Mouse (Mus musculus) adrenal gland, adult 8-10 months (tissue): ENCODE measurements around the gene Zfp575. TPM values are rescaled to one million over a fixed set of nuclear protein-coding genes. Genes with fewer than 3 reads are reported as not detected.

Source experiments
- DNase-seq: peaks from one replicate; pipeline ENCODE4 v3.0.0; 2022
- total RNA-seq, 4 experiments: library from RNA; stranded (reverse); gene quantifications; 2 replicates each; pipeline ENCODE4 v1.2.4; 2022

The Zfp575 gene
- total RNA-seq, 4 experiments from 2014 or later, result 0.20 to 0.59 (median 0.38) TPM

DNA sequence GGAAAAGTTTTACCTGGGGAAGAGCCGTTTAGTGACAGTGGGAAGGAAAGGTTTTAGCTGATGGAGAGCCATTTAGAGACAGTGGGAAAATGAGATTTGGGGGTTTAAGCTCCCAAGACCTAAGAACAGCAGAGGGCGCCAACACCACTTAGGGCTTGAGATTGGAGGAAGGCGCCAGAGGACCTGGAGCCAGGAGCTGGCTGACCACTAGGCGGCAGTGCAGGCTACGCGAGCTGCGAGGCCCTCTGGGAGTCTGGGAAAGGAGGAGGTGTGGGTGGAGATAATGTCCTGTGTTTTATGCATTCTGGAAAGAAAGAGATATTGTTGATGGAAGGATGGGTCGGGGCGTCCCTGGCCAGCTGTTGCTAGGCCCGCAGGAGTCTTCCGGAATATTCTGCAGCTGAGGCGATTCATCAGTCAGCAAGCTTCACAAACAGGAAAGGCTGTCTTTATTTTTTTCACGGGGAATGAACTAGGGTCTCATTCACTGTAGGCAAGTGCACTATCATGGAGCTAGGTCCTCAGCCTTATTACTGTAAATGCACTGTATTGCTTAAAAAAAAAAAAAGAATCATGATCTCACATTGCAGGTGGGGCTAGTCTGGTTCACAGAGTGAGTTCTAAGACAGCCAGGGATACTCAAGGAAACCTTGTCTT lies 13.6 kb upstream of the Zfp575 start:
- DNase-seq, result peak; percentile 89

DNA sequence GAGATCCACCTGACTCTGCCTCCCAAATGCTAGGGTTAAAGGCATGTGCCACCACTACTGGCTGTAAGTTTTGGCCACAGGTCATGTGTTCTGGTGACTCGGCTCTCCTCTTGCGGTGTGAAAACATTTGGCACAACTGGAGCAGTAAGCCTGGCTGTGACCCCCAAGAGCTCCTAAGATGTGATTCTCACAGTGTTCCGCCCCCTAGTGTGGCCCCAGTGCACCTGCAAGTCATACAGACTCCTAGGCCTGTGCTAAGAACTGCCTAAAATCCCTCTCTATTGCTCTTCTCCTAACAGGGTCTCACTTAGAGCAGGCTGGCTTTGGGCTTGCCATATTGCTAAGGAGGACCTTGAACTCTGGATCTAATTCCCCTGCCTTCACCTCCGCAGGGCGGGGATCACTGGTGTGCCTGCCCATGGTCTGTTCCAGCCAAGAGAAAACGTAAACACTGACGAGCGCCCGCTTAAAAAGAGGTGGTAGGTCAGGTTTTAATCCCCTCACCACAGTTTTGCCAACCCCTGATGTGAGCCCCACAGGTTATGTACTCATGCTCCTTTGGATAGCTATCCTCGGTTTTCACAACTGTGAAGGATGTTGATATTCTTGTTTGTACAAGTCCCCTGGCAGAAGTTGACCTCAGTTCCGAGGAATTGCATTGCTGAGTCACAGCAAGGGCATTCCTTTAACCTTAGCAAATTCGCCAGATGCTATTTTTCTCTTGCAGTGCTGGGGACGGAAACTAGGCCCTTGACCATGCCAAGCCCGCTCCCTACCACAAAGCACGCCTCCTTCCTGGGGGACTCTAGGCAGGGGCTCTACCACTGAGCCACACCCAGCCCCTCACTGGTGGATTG lies 12.0 kb upstream of the Zfp575 start:
- DNase-seq, result peak; percentile 60

DNA sequence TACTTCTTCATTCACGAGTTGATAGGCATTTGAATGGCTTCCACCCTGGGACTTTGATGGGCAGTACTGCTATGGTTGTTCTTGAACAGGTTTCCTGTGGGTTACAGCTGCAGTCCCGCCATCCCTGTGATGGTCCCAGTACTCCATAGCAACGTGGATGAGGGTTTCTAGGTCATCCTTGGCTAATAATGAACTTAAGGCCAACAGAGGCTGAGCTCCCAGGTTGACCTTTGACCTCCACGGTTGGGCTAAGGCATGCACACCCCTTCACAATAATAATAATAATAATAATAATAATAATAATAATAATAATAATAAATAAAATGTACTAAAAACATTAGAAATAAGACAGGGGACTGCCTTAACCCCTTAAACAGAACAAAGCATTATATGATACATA lies 10.7 kb upstream of the Zfp575 start:
- no peak for DNase-seq

DNA sequence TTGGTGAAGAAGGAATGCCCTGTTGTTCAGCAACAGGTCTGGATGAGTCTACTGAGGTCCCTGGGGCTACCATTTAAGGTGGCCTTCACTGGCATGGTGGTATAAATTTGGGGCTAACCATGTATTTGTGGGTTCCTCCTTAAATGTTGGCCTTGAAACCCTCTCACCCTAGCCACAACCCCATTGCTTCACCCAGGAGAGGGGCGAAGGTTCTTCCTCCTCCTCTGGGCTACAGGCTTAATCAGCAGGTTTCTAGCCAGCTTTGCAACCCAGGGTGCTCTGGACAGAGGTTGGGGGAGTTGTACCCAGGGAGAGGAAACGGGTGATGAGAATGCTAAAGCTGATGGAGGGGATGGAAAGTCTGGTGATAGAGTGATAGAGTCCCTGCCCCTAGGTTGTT lies 8.0 kb upstream of the Zfp575 start:
- DNase-seq, result no peak

DNA sequence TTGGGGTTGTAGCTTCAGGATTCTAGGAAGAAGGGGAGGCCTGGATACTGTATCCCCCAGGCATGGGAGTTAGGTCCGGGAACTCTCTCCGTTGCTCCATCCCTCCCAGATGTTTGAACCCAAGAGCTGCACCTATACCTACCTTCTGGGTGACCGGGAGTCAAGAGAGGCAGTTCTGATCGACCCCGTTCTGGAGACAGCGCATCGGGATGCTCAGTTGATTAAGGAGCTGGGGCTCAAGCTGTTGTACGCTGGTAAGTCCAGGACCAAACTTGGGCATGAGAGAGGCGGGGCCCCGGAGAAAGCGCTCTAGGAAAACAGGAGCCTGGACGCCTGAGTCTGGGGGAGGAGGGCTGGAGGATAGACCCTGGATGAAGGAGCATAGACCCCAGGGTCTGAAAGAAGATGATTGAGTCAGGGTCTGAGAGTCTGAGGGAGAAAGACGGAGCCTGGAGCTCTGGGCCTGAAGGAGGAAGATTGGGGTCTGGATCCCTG lies 6.9 kb upstream of the Zfp575 start:
- DNase-seq, result no peak

DNA sequence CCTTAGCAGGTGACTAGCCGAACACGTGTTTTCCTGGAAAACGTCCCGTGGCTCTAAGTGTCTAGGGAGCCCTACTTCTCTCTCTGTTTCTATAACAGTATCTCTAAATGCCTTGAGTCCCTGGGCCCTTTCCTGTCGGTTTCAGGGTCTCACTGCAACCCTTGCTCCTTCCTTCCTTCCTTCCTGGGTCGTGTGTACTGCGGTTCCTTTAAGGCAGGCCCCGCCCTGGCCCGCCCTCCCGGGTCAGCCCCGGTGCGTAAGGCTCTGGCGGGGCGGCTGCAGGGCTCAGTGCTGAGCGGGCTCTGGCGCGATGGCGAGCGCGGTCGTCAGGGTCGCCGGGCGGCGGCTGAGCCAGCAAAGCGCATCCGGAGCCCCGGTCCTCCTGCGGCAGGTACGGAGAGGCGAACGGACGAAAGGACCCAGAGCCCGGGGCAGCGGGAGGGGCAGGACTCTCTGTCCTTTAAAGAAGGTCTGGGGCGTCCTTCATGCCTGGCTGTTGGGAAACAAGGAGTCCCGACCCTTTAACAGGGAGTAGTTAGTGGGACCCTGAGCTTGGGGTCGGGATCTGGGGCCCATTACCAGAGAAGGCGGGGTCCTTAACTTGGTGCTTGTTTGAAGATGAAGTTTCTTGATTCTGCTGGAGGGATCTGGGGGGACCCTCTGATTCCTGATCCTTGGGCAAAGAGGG lies 6.3 kb upstream of the Zfp575 start:
- DNase-seq, result peak; percentile 56

DNA sequence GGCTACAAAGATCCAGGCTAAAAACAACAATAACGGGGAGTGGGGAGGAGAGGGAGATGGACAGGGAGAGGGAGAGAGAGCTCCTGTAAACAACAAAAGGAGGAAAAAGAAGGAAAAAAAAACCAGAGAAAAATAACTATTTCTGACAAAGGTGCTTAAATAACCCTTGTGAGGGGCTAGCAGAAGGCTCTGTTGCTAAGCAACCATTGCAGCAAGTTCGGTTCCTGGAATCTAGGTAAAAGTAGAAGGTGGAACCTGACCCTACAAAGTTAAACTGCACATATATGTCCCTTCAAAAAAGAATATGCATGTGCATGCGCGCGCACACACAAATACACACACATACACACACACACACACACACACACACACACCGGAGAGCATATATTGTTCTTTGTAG lies 5.3 kb upstream of the Zfp575 start:
- DNase-seq, result no peak

DNA sequence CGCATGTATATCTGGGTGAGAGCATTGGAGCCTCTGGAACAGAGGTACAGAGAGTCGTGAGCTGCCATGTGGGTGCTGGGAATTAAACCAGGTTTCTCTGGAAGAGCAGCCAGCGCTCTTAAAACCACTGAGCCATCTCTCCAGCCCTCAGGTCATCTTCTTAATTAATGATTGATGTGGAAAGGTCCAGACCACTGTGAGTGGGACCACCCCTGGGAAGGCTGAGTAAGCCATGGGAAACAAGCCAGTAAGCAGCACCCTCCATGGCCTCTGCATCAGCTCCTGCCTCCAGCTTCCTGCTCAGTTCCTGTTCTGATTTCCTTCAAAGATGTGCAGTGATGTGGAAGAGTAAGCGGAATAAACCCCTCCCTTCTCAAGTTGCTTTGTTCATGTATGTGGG lies 4.7 kb upstream of the Zfp575 start:
- no peak for DNase-seq

DNA sequence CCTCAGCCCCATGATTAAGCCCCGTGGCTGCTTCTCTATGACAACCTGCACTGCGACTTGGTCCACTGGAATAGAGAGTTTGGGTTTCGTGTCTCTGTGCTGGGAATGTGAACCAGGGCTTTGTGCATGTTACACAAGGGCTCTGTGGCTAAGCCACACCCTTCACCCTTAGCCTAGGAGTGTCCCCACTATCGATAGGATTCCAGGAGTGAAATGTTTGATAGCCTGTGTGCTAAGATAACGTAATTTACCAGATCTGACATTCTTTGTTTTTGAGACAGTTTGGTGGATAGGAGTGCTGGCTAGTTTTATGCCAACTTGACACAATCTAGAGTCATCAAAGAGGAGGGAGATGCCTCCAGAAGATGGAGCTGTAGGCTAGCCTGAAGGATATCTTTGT lies 4.3 kb upstream of the Zfp575 start:
- no peak for DNase-seq

DNA sequence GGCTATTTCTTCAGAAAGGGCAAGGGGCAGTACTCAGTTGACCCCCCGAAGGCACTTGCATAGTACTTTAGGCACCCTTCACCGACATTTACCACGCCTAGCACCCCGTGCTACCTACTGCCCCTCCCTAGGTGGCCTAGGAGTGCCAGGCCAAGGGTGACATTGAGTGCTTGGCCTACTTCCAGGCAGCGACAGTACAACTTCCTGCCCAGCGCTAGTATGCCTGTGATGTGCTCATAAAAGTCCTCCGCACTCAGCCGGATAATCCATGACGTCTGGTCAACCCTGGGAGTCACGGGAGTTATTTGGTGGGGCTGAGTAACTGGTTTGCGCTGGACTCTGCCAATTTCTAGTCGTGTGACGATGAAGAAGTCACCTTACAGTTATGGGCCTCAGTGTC lies 895 bp upstream of the Zfp575 start:
- DNase-seq, result peak; percentile 69

DNA sequence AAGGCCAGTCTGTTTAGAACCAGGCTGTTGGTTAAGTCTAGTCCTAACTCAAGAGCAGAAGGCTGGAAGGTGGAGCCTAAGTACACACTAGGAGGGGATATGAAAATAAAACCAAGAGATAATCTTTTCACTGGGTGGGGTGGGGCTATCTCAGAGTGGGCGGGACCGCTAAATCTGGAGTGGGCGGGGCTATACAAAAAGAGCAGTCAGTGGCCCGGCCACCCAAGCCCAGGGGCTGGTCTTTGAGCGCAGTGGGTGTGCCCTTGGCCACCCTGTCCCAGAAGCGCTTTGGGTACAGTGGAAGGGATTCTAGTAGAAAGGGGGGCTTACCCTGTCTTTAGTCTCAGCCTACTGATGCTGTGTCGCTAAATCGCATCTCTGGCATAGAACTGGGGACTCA lies 613 bp downstream of the Zfp575 start:
- no peak for DNase-seq

DNA sequence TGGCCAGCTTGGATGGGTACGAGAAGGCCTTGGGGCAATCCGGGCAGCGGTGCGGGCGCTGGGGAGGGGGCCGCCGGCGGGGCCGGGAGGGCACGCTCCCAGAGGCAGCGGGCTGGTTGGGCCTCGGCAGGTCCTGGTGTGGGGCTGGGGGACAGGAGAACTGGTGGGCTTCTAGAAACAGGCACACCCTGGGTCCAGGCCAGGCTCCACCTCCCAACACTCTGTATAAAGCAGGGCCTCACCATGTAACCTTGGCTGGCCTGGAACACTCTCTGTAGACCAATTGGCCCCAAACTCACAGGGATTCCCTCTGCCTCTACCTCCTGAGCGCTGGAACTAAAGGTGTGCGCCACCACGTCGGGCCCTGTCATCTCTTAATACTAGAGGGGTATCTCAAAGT lies 1.4 kb downstream of the Zfp575 start:
- no peak for DNase-seq

DNA sequence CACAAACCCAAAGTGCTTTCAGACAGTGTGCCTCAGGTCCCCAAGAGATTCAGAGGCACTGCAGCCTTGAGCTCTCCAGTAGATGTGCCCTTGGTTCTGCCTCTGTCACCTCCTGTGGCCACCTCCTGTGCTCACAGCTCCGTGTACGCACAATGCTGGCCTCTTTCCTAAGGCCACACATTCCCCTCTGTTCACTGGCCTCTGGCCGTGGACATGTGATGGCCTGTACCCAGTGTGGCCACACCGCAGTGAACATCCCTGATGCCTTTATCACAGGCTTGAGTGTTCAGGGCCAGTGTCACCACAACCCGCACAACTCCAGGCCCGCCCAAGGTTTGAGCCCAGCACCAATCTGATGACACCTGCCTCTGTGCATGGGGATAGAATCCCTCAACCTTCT lies 2.6 kb downstream of the Zfp575 start:
- peak; percentile 60 for DNase-seq

DNA sequence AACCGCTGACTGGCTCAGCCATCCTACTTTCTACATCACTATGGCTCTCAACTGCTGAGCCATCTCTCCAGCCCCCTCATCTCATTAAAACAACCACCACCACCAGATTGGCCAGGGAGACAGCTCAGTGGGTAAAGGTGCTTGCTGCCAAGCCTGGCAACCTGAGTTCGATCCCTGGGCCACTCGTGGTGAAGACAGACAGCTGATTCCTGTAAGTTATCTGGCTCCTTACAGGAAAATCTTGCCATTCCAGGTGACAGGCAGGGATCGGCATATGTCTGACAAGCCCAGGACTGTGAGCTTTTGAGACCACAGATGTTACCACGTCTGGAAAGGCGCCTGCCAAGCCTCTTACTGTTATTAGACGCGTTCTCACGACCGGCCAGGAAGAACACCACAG lies 9.6 kb downstream of the Zfp575 start:
- DNase-seq, result no peak

DNA sequence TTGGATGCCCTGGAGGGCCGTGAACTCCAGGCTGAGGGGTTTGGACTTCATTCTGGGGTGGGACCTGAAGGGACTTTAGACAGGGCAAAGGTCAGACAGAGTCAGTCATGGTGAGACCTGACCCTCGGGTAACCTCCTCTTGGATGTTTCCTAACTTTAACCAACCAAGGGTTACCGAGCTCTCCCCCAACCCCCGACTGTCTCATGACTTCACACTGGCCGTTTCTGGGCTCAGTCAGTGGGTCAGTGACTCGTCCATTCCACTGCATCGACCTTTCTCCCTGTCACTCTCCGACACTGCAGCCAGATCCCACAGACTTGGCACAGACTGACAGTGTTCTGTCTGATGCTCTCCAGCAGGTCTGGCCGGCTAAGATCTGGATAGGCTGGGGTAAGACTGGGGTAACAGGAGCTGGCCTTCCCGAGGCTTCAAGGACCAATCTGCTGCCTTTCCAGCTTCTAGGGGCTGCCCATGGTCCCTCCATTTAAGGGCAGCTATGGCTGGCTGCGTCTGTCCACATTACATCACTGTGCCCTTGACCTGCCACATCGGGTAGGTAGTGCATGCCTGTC lies 13.1 kb downstream of the Zfp575 start:
- DNase-seq, result no peak

DNA sequence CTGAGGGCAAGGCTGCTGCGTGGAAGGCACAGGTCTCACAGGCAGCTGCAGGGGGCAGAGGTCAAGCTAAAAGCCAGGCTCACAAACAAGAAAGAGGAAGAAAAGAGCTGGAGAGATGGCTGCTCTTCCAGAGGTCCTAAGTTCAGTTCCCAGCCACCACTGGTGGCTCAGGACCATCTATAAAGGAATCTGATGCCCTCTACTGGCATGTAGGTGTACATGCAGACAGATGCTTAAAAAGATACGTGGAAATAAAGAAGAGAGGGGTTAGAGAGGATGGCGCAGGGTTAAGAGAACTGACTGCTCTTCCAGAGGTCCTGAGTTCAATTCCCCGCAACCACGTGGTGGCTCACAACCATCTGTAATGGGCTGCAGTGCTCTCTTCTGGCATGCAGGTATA lies 15.0 kb downstream of the Zfp575 start:
- DNase-seq, result no peak

DNA sequence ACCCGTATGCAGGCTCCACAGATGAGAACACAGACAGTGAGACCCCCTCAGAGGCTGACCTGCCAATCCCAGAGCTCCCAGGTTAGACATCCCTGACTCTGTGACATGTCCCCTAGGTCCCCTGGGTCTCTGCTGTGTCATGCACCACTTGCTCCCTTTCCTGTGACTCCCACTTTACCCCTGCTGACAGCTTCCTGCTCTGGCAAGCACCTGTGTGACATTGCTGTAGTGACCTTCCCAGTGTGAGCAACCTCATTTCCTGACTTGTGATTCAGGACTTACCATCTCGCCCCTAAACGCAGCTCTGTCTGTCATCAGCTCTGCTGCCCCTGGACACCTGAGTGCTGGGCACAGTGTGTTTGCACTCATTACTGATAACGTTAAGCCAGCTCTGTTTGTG lies 16.4 kb downstream of the Zfp575 start:
- DNase-seq, result no peak

DNA sequence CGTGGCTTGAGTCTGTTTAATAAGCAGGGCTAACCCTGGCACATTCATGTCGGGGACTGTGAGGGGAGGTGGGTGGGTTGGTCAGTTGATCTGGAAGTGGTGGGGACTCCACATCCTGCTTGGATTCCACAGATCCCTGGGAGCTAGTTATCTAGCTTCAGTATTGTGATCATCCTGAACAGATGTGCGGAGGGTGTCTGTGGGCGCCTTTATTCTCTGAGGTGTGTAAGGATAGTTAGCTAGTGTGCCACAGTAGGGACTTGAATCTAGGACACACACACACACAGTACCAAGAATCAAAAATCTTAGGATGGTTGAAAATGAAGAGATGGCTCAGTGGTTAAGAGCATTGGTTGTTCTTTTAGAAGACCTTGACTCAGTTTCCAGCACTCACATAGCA lies 18.9 kb downstream of the Zfp575 start:
- DNase-seq, result no peak

DNA sequence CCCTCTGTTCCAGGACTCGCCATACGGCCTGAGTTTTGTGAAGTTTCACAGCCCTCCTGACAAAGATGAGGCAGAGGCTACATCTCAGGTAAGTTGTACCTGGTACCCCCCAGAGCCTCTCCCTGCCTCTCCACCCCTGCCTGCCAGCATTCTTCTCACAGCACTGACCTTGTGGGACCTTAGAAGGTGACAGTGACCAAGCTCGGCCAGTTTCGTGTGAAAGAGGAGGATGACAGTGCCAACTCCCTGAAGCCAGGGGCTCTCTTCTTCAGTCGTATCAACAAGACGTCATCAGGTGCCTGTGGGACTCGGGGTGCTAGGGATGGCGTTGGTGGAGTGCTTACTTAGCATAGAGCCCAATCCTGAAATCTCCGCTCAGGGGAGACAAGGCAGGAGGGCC lies 21.2 kb downstream of the Zfp575 start:
- DNase-seq, result no peak

DNA sequence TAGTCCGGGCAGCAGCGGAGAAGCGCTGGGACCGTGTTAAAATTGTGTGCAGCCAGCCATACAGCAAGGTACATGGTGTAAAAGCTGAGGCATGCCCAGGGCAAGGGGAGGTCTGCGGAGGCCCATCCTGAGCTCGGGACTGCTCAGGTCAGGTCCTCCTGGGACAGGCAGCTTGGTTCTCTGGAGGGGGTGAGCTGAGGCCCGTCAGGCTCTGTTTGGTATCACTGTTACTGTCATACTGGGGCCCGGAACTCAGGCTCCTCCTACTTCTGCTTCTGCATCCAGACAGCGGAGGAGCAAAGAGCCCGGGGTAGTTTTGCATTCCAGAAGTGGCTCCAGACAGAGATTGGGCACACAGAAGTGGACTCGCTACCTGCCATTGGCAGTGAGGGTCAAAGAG lies 21.8 kb downstream of the Zfp575 start:
- DNase-seq, result no peak

DNA sequence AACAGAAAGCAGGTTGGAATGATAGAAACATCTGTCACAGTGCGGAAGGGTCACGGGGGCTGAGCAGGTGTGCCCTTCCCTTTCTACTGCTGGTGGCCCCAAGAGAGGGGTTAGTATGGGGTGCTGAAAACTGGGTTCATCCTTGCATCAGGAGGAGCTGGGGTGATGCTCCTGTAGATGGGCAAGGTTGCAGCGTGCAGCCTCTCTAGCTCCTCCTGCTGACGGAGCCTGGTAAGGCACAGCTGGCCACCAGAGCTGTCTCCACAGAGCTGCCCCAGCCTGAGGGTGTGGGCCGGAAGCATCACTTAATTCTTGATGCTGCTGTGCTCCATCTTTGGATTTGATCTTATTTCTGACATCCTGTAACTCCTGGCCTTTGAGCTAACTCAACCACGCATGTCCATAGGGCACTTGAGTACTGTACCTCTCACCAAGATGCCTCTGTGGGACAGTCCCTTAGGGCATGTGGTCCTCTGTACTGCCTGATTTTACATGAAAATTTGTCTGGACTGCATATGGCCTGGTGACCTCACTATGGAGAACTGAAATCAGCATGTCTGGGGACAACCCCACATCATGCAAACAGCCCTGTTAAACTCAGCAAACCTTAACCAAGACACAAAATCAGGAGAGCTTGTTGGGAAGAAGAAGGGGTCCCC lies 22.7 kb downstream of the Zfp575 start:
- no peak for DNase-seq

DNA sequence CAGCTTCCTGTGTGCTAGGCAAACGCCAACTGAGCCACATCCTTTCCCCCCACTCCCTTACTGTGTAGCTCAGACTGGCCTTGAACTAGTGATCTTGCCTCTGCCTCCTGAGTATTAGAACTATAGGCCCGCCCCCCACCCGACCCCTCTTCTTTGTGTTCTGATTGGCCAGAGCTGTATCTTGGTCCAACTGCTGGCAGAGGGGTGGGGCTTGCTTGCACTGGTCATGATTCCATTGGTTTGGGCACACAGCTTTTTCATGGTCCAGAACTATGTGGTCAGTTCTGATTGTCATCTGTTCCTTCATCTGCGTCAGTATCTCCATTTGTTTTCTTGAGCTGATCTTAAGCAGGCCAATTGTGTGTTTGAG lies 23.6 kb downstream of the Zfp575 start:
- DNase-seq, result no peak
